Mouse (Mus musculus) bone marrow, adult 2 months (tissue): ENCODE results near the gene Mecom.

Experiments used
- CTCF ChIP-seq: fragments of 200-500 bp; IDR thresholded peaks from 2 replicates; pipeline ENCODE4 v1.5.1; 2011; ENCODE audit warnings: low read length, control low read depth; ENCODE audit not compliant: control insufficient read depth, insufficient read depth
- POLR2A ChIP-seq: fragments of 200-500 bp; IDR thresholded peaks from 2 replicates; pipeline ENCODE4 v1.6.1; 2011; ENCODE audit warnings: low read depth, mild to moderate bottlenecking, control low read depth, low read length, borderline replicate concordance; ENCODE audit not compliant: control insufficient read depth

DNA sequence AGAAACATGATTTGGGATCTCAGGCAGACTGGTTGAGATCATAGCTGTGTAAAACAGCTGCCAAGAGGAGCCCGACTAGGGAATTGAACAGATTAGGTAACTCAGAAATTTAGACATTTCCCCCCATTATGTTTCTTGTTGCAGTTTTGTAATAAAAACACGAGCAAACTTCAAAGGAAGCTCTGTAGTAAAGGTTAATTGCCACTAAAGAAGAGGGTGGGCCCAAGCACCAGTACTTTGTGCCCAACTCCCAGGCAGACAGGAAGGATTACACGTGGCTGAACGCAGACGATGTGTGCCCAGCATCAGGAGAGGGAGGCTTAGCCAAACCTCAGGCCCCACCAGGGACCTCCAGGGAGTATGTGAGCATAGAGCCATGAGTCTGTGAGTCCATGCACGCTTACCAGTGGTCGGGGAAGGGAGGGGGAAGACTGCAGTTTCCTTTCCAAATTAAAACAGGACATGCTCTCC, 303.4 kb downstream of the Mecom start:
- TF ChIP-seq CTCF (no peak), POLR2A (no peak)
